Mouse (Mus musculus) forebrain, embryonic 11.5 days (tissue): ENCODE results near the gene Manf. TPM values are rescaled to one million over a fixed set of nuclear protein-coding genes. Genes with fewer than 3 reads are reported as not detected.

Experiments used
- ATAC-seq: fragments of 200-750 bp; cut with Nextera tagmentation; replicated peaks from 2 replicates; pipeline ENCODE4 v1.8.0; 2017; ENCODE audit warnings: moderate TSS enrichment; ENCODE audit not compliant: low FRiP score
- DNase-seq: peaks from one replicate; pipeline ENCODE4 v3.0.0-alpha.2; 2017; ENCODE audit warnings: low spot score
- H3K27ac ChIP-seq: fragments of 300-500 bp; sonication (generic); 2 replicates; pipeline ENCODE4 v1.5.1; 2014; ENCODE audit warnings: low read depth, low read length
- H3K27me3 ChIP-seq: fragments of 300-500 bp; sonication (generic); 2 replicates; pipeline ENCODE4 v1.6.1; 2014; ENCODE audit warnings: mild to moderate bottlenecking, low read length, mixed read lengths; ENCODE audit not compliant: control insufficient read depth, insufficient read depth
- H3K36me3 ChIP-seq: fragments of 300-500 bp; sonication (generic); 2 replicates; pipeline ENCODE4 v1.6.1; 2014; ENCODE audit warnings: mild to moderate bottlenecking, low read length, moderate library complexity, mixed read lengths; ENCODE audit not compliant: control insufficient read depth, insufficient read depth
- H3K4me1 ChIP-seq: fragments of 300-500 bp; sonication (generic); replicated peaks from 2 replicates; pipeline ENCODE4 v1.6.1; 2014; ENCODE audit warnings: low read length, mixed read lengths; ENCODE audit not compliant: control insufficient read depth, insufficient read depth
- H3K4me2 ChIP-seq: fragments of 300-500 bp; sonication (generic); 2 replicates; pipeline ENCODE4 v1.6.1; 2014; ENCODE audit warnings: low read depth, mild to moderate bottlenecking, low read length, moderate library complexity, mixed read lengths; ENCODE audit not compliant: severe bottlenecking
- H3K4me3 ChIP-seq: fragments of 300-500 bp; sonication (generic); 2 replicates; pipeline ENCODE4 v1.5.1; 2014; ENCODE audit warnings: low read depth, low read length
- H3K9ac ChIP-seq: fragments of 300-500 bp; sonication (generic); 2 replicates; pipeline ENCODE4 v1.6.1; 2014; ENCODE audit warnings: low read length
- H3K9me3 ChIP-seq: fragments of 300-500 bp; sonication (generic); 2 replicates; pipeline ENCODE4 v1.6.1; 2016; ENCODE audit warnings: low read length, mixed read lengths; ENCODE audit not compliant: control insufficient read depth
- WGBS: fragments of 180-500 bp; shearing (Covaris S2); extraction: QIAGEN DNeasy Blood & Tissue Kit; methylation state at CpG from one replicate; pipeline ENCODE4 v1.1.7; 2014; 5-methylcytosine and 5-hydroxymethylcytosine counted together
- polyA plus RNA-seq: library from polyadenylated mRNA; unstranded; fragments of >200 nt; fragmentation: Nextera tagmentation; extraction: Ambion mirVana; gene quantifications from 2 replicates; pipeline ENCODE4 v1.2.1, GENCODE M21; 2014

Manf gene
- polyA plus RNA-seq, 1 experiment from 2014 or later, result 264 TPM

GRCm38 (mm10) chr9:106888346-106888745 lies 3.4 kb downstream of the Manf start:
- ATAC-seq, result no peak
- Histone ChIP-seq H3K9ac (no peak overlapping the region), H3K27me3 (no peaks in the 10 kb centered on the region), H3K27ac (no peak overlapping the region; the same call in 1 of the 2 replicates), H3K9me3 (no peaks in the 10 kb centered on the region), H3K4me2 (no peak overlapping the region), H3K4me1 (peaks cover 28% of the 10 kb centered on the region), H3K4me3 (no peak overlapping the region), H3K36me3 (peaks cover 9% of the 10 kb centered on the region)
- DNase-seq, result peak; percentile 45
- WGBS, result 93% methylated on average over 3 of the region's 3 CpGs

DNA sequence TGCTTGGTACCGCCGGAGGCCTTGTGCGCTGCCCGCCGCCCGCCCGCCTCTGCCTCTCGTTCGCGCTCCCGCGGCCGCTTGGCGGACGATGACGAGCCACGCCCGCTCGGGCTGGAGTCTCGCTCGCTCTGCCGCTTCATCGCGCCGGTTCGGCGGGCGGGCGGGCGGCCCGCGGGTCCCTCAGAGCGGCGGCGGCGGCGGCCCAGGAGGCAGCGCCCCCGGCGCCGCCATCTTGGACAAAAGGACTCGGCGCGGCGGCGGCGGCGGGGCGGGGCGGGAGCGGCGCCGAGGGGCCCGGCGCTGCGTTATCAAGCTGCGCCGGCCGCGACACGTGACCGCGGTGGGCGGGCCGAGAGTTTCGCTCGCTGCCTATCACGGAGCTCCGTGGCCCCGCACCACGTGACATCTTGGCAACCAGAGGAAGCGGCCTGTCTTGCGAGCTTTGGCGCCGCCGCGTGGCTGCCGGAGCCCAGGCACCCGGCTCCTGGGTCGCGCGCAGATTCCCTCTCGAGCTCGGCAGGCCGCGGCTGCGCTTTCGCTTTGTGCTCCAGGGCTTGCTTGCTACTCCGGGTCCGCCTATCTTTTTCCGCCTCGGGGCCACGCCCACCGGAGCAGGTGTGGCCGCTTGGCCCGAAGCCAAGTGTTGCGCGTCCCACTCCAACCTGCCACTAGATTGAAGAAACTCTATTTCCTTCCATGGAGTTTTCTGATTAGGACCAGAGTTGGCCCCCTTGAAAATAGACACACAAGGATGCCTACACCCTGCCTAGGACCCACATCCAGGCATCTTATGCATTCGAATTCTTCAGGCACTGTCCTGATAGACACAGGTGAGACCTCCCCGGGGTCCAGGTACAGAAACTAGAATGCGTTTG lies 4.7 kb downstream of the Manf start, which contains the start of gene Rbm15b:
Gene Rbm15b (minus strand): TSS at position 601 of the 875 bp plus-strand sequence.
- peak; percentile 99 for DNase-seq
- Histone ChIP-seq H3K9me3 (no peaks in the 10 kb centered on the region), H3K4me3 (peak within 1 kb of the TSS; percentile 95), H3K36me3 (peaks cover 9% of the 10 kb centered on the region), H3K4me1 (peaks cover 35% of the 10 kb centered on the region), H3K4me2 (peak within 1 kb of the TSS; percentile 87), H3K27me3 (no peaks in the 10 kb centered on the region), H3K9ac (peak within 1 kb of the TSS; percentile 95), H3K27ac (peak within 1 kb of the TSS; percentile 77)
- peak; percentile 75 for ATAC-seq
- WGBS, result 2% methylated on average over 95 of the region's 101 CpGs

DNA sequence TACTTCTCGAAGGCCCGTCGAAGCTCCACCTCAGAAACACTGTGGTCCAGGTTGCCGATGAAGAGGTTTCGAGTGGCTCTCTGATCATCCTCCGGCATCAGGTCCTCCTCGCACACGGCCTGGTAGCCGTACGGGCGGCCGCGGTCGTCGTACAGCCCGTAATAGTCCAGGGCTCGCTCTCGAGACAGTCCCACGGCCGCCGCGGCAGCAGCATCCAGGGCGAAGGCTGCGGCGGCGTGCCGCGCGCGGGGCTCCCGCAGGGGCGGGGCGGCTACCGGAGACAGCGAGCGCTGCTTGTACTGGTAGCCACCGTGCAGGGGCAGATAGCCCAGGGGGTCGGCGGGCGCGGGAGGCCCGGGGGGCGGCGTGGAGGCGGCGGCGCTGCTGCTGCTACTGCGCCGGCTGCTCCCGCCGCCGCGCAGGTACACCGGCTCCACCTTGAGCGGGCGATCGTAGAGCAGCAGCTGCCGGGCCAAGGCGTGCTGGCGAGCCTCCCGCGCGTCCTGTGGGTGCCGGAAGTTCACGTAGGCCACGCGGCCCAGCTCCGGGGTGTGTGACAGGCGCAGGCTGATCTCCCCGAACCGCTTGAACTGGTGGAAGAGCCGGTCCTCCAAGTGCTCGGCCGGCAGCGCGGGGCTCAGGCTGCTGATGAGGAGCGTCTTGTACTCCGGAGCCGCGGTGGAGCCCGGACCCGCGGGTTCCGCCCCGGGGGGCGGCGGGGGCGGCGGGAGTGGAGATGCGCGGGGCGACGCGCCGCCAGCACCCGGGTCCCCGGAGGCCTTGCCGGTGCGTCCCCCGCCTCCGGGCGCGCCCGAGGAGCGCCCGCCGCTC lies 5.7 kb downstream of the Manf start:
- peaks cover 9% of the 10 kb centered on the region for H3K36me3 ChIP-seq
- WGBS, result under 1% methylated on average over 96 of the region's 107 CpGs
- DNase-seq, result peak; percentile 79

DNA sequence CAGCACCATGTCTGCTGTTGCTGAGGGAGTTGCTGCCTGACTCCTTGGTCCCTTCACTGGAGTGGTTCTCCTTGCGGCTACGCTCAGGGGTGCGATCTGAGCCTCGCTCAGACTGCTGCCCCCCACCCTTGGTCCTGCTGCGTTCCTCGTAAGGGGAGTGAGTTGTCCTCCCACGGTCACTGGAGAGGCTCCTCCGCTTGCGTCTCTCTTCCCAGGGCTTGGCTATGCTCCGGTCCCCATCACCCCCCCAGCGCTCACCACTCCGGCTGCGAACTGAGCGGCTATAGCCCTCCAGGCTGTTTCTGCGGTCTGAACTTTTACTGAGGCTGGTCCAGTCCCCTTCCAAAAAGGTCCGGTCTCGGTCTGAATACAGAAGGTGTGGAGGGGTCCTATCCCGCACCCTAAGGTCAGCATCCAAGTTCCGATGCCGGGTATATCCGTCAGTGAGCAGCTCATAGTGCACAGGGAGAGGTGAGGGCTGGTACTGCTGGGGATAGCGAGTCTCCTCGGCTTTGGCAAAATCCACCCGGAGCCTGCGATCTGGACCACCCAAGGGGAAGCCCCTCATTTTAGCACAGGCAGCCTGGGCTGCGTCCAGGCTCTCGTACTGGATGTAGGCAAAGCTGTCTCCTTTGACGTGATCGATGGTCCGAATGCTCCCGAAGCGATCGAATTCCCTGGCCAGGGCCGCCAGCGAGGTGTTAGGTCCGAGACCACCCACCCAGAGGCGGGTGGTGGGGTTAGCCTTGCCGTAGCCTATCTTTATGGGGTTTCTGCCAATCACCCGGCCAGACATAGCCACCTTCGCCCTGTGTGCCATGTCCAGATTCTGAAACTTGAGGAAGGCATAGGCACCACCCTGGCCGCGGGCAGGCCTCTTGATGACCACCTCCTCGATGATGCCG lies 6.5 kb downstream of the Manf start:
- Histone ChIP-seq H3K4me3 (peak overlapping the region; percentile 95), H3K27me3 (no peaks in the 10 kb centered on the region), H3K9me3 (no peaks in the 10 kb centered on the region), H3K4me2 (peak overlapping the region; percentile 87), H3K27ac (peak overlapping the region; percentile 77; the same call in 1 of the 2 replicates), H3K4me1 (peaks cover 27% of the 10 kb centered on the region), H3K9ac (peak overlapping the region; percentile 95), H3K36me3 (peaks cover 9% of the 10 kb centered on the region)
- WGBS, result 27% methylated on average over 44 of the region's 44 CpGs
- ATAC-seq (peak; percentile 0; the same call in 1 of the 2 replicates), DNase-seq (peak; percentile 69)

More for the DNA sequence above, 5.7 kb downstream of the Manf start:
- Histone ChIP-seq H3K9me3 (no peaks in the 10 kb centered on the region), H3K27me3 (no peaks in the 10 kb centered on the region), H3K4me1 (peaks cover 35% of the 10 kb centered on the region), H3K4me3 (peak overlapping the region; percentile 95), H3K9ac (peak overlapping the region; percentile 95), H3K4me2 (peak overlapping the region; percentile 87), H3K27ac (peak overlapping the region; percentile 77)
- peak; percentile 9; the same call in 1 of the 2 replicates for ATAC-seq

- H3K4me2 ChIP-seq, result peak overlapping the region; percentile 87
- DNase-seq (peak; percentile 60), ATAC-seq (no peak)
- no peaks in the 10 kb centered on the region for H3K27me3 ChIP-seq
- no peaks in the 10 kb centered on the region for H3K9me3 ChIP-seq
- 51% methylated on average over 16 of the region's 16 CpGs for WGBS
- H3K27ac ChIP-seq, result no peak overlapping the region
- peak overlapping the region; percentile 95 for H3K9ac ChIP-seq
- H3K4me1 ChIP-seq, result peaks cover 27% of the 10 kb centered on the region
- H3K36me3 ChIP-seq, result peaks cover 8% of the 10 kb centered on the region
- peak overlapping the region; percentile 95 for H3K4me3 ChIP-seq
These were observed 7.5 kb downstream of the Manf start for GRCm38 (mm10) chr9:106884306-106884705.

DNA sequence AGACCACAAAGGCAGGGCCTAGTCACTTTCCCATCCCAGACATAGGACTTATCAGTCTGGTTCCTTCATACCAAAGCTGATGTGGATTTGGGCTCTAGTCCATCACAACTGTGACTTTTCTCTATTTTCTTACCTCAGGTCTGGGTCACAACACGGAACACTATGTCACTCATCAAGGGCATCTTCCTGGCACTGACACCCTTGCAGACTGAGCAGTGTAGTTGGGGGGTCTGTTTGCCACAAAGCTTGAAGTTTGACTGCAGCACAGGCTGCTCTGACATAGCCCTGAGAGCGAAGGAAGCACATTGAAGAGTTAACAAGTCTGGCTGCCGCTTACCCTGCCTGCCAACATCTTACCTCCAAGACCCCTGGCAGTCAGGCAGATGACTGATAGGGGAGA lies 8.7 kb downstream of the Manf start:
- Histone ChIP-seq H3K4me3 (peak overlapping the region; percentile 6; the same call in 1 of the 2 replicates), H3K9ac (peak overlapping the region; percentile 20; the same call in 1 of the 2 replicates), H3K36me3 (peaks cover 5% of the 10 kb centered on the region), H3K27me3 (no peaks in the 10 kb centered on the region), H3K9me3 (no peaks in the 10 kb centered on the region), H3K27ac (no peak overlapping the region), H3K4me2 (peak overlapping the region; percentile 8; the same call in 1 of the 2 replicates), H3K4me1 (peaks cover 27% of the 10 kb centered on the region)
- ATAC-seq (no peak), DNase-seq (no peak)
- WGBS, result 86% methylated on average over 3 of the region's 3 CpGs

DNA sequence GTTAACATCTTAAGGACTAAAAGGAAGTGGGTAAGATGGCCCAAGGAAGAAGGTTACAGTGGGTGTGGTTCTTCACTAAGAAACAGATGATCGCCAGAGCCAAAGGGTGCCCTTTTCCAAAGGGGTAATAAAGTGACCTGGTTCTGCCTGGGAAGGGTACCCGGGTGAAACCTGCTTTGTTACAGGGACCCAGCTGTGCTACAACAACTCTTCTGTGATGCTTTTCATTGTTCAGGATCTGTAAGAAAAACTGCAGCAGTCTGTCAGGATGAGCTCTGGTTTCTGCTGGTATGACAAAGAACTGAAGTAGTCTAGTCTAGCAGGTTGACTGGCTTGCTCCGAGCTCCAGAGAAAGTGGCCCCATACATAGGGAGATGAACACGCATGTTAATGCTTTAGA lies 9.6 kb downstream of the Manf start:
- no peaks in the 10 kb centered on the region for H3K27me3 ChIP-seq
- WGBS, result 82% methylated on average over 4 of the region's 4 CpGs
- DNase-seq (peak; percentile 41), ATAC-seq (no peak)
- no peak overlapping the region for H3K9ac ChIP-seq
- peaks cover 22% of the 10 kb centered on the region for H3K4me1 ChIP-seq
- H3K36me3 ChIP-seq, result peaks cover 5% of the 10 kb centered on the region
- H3K9me3 ChIP-seq, result no peaks in the 10 kb centered on the region
- H3K27ac ChIP-seq, result no peak overlapping the region
- H3K4me3 ChIP-seq, result no peak overlapping the region
- H3K4me2 ChIP-seq, result no peak overlapping the region
